Mouse (Mus musculus) midbrain, postnatal 0 days (tissue): ENCODE measurements around the gene Mbnl2. TPM values are rescaled to one million over a fixed set of nuclear protein-coding genes. Genes with fewer than 3 reads are reported as not detected.

ENCODE experiments used
- ATAC-seq: fragments of 200-750 bp; cut with Nextera tagmentation; 2 replicates; pipeline ENCODE4 v1.8.0; 2017; ENCODE audit warnings: moderate number of reproducible peaks, mild to moderate bottlenecking, moderate TSS enrichment, moderate library complexity; ENCODE audit not compliant: low FRiP score
- DNase-seq: peaks from one replicate; pipeline ENCODE4 v3.0.0-alpha.2; 2015; ENCODE audit warnings: low spot score
- H3K27ac ChIP-seq: fragments of 300-500 bp; sonication (generic); 2 replicates; pipeline ENCODE4 v1.5.1; 2014; ENCODE audit warnings: low read depth, mild to moderate bottlenecking, low read length, mixed read lengths
- H3K27me3 ChIP-seq: fragments of 300-500 bp; sonication (generic); 2 replicates; pipeline ENCODE4 v1.6.1; 2014; ENCODE audit warnings: low read length, control low read depth, mixed read lengths; ENCODE audit not compliant: insufficient read depth
- H3K36me3 ChIP-seq: fragments of 300-500 bp; sonication (generic); 2 replicates; pipeline ENCODE4 v1.6.1; 2014; ENCODE audit warnings: low read length, control low read depth, mixed read lengths; ENCODE audit not compliant: insufficient read depth
- H3K4me1 ChIP-seq: fragments of 300-500 bp; sonication (generic); 2 replicates; pipeline ENCODE4 v1.6.1; 2014; ENCODE audit warnings: mild to moderate bottlenecking, control low read depth, antibody characterized with exemption, low read length, mixed read lengths; ENCODE audit not compliant: insufficient read depth
- H3K4me2 ChIP-seq: fragments of 300-500 bp; sonication (generic); 2 replicates; pipeline ENCODE4 v1.6.1; 2014; ENCODE audit warnings: low read depth, mild to moderate bottlenecking, low read length, mixed read lengths; ENCODE audit not compliant: poor library complexity, severe bottlenecking
- H3K4me3 ChIP-seq: fragments of 300-500 bp; sonication (generic); 2 replicates; pipeline ENCODE4 v1.5.1; 2014; ENCODE audit warnings: low read depth, mild to moderate bottlenecking, low read length, moderate library complexity
- H3K9ac ChIP-seq: fragments of 300-500 bp; sonication (generic); replicated peaks from 2 replicates; pipeline ENCODE4 v1.6.1; 2014; ENCODE audit warnings: mild to moderate bottlenecking, low read length, moderate library complexity, mixed read lengths; ENCODE audit not compliant: poor library complexity, severe bottlenecking
- H3K9me3 ChIP-seq: fragments of 300-500 bp; sonication (generic); 2 replicates; pipeline ENCODE4 v1.6.1; 2016; ENCODE audit warnings: low read length, control low read depth
- CTCF ChIP-seq: IDR thresholded peaks from 2 replicates; pipeline ENCODE4 v1.5.1; 2016; ENCODE audit warnings: antibody characterized with exemption, mild to moderate bottlenecking
- WGBS: fragments of 180-500 bp; shearing (Covaris S2); extraction: QIAGEN DNeasy Blood & Tissue Kit; methylation state at CpG from one replicate; pipeline ENCODE4 v1.1.7; 2014; 5-methylcytosine and 5-hydroxymethylcytosine counted together
- polyA plus RNA-seq: library from polyadenylated mRNA; unstranded; fragments of >200 nt; fragmentation: Nextera tagmentation; extraction: Ambion mirVana; gene quantifications from 2 replicates; pipeline ENCODE4 v1.2.1, GENCODE M21; 2015
- total RNA-seq: library from RNA; depleted of rRNA; stranded (reverse); fragments of >200 nt; gene quantifications from 2 replicates; pipeline ENCODE4 v1.2.3, GENCODE M21; 2014

Mbnl2 gene
- total and polyA plus RNA-seq, 2 experiments from 2014 or later: 19.5 to 41.4 TPM

DNA sequence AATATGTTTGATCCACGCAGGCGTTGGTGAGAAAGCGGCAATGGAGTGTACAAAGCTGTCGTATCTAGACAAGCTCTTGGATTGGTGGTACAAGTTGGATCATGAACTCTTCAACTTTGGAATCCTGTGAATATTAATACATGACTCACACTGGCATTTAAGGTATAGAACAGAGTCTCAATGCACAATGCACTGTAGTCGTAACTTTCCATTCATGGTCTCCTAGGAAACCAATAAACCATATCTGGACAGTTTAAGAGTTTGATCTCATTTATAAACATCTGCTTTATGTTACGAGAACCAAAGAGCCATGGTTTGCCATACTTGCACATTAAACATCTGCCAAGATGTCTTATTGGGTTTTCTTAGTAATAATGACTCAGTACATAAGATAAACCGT lies 66.9 kb downstream of the Mbnl2 start:
- WGBS: 85% methylated on average over 7 of the region's 7 CpGs

DNA sequence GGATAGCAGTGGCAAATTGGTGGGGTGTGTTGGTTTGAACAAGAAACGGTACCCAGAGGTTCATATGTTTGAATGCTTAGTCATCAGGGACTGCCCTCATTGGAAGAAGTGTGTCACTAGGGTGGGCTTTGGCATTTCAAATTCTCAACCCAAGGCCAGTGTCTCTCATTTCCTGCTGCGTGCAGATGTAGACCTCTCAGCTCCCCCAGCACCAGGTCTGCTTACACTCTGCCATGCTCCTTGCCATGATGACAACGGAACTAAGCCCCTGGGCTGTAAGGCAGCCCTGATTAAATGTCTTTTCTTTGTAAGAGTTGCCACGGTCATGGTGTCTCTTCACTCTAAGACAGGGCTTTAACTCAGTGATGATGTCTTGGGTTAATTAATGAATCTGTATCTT lies 69.2 kb downstream of the Mbnl2 start:
- H3K27ac ChIP-seq: no peak overlapping the region
- 86% methylated on average over 4 of the region's 4 CpGs for WGBS
- no peak overlapping the region for H3K4me2 ChIP-seq
- H3K9me3 ChIP-seq: no peaks in the 10 kb centered on the region
- H3K4me3 ChIP-seq: no peak overlapping the region
- no peak for TF ChIP-seq CTCF
- DNase-seq (no peak), ATAC-seq (no peak)
- H3K27me3 ChIP-seq: no peaks in the 10 kb centered on the region
- no peaks in the 10 kb centered on the region for H3K4me1 ChIP-seq
- no peak overlapping the region for H3K9ac ChIP-seq
- no peaks in the 10 kb centered on the region for H3K36me3 ChIP-seq

More for the DNA sequence above, 66.9 kb downstream of the Mbnl2 start:
- H3K9me3 ChIP-seq: no peaks in the 10 kb centered on the region
- H3K27ac ChIP-seq: no peak overlapping the region
- H3K4me1 ChIP-seq: 0 out of 2 replicates have a peak, but pooled peaks cover 3% of the 10 kb centered on the region
- H3K36me3 ChIP-seq: no peaks in the 10 kb centered on the region
- no peak overlapping the region for H3K4me3 ChIP-seq
- H3K27me3 ChIP-seq: no peaks in the 10 kb centered on the region
- ATAC-seq (no peak), DNase-seq (no peak)
- no peak overlapping the region for H3K4me2 ChIP-seq
- TF ChIP-seq CTCF: no peak
- H3K9ac ChIP-seq: no peak overlapping the region

DNA sequence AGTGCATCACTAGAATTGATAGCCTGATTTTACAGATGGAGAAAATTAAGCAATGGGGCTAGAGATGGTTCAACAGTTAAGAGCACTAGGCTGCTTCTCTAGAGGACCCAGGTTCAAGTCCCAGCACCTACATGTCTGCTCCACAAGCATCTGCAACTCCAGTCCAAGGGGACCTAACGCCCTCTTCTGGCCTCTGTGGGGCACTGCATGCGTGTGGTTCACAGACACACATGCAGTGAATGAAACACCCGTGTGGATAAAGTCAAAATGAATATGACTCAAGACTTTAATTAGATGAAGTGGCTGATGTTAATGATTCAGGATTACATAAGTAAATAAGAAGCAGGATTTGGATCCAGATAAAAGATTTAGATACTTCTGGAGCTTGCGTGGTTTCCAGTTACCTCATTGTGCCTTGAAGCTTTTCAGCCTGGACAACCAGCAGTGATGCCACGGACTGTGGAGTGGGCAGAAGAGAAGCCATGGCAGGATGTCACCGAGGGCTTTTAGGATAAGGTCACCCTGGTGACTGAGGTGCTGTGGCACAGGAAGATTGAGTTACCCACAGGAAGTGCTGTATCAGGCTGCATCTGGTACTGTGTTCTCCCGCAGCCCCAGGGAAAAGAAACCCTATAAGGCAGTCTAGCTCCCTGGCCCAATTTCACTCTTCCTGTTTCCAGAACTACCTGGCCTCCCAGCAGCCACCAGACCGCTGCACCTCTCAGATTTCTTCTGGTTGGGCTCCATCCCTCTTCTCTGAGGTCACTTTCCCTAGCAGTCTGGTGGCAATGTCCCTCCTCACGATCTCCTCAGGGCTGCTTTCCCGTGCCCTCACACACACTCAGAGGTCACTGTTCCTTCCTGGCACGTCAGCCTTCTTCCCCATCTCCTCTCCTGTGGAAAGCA lies 72.2 kb downstream of the Mbnl2 start:
- Histone ChIP-seq H3K27ac (no peak overlapping the region), H3K4me2 (no peak overlapping the region), H3K36me3 (no peaks in the 10 kb centered on the region), H3K9me3 (no peaks in the 10 kb centered on the region), H3K4me1 (no peaks in the 10 kb centered on the region), H3K9ac (no peak overlapping the region), H3K4me3 (no peak overlapping the region), H3K27me3 (no peaks in the 10 kb centered on the region)
- ATAC-seq: no peak
- TF ChIP-seq CTCF: peak; percentile 24; the same call in 1 of the 2 replicates
- no peak for DNase-seq
- WGBS: 83% methylated on average over 11 of the region's 11 CpGs

DNA sequence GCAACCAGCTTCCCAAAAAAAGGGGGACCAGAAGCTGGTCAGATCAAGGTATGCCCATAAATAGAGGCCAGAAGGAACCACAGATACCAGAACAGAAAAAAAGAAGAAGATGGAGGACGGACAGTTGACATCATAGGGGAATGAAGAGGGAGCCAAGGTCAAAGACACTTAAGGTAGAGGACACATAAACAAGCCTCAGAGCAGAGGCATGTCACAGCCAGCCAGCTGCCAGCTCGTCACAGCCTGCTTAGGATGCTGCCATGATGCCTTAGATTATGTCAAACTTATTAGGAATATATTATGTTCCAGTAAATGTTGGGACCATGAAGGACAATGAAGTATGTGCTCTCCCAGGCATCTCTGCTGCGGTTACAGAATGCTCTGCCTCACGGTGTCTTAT lies 73.9 kb downstream of the Mbnl2 start:
- no peak overlapping the region for H3K27ac ChIP-seq
- no peak for ATAC-seq

GRCm38 (mm10) chr14:120352136-120352843 lies 76.8 kb downstream of the Mbnl2 start:
- no peaks in the 10 kb centered on the region for H3K4me1 ChIP-seq
- no peak overlapping the region for H3K9ac ChIP-seq
- no peak overlapping the region for H3K4me3 ChIP-seq
- DNase-seq: no peak
- no peaks in the 10 kb centered on the region for H3K27me3 ChIP-seq
- H3K4me2 ChIP-seq: no peak overlapping the region
- H3K36me3 ChIP-seq: no peaks in the 10 kb centered on the region
- H3K9me3 ChIP-seq: no peaks in the 10 kb centered on the region
- TF ChIP-seq CTCF: no peak
- no peak overlapping the region for H3K27ac ChIP-seq
- no peak for ATAC-seq
- WGBS: 82% methylated on average over 14 of the region's 14 CpGs

More for the DNA sequence above, 73.9 kb downstream of the Mbnl2 start:
- no peak for DNase-seq
- no peak overlapping the region for H3K9ac ChIP-seq
- H3K4me2 ChIP-seq: no peak overlapping the region
- no peak overlapping the region for H3K4me3 ChIP-seq
- H3K4me1 ChIP-seq: no peaks in the 10 kb centered on the region
- WGBS: 87% methylated on average over 4 of the region's 4 CpGs
- no peaks in the 10 kb centered on the region for H3K27me3 ChIP-seq
- H3K36me3 ChIP-seq: no peaks in the 10 kb centered on the region
- TF ChIP-seq CTCF: no peak
- H3K9me3 ChIP-seq: no peaks in the 10 kb centered on the region

GRCm38 (mm10) chr14:120353211-120353610 lies 77.7 kb downstream of the Mbnl2 start:
- Histone ChIP-seq H3K27ac (no peak overlapping the region), H3K27me3 (no peaks in the 10 kb centered on the region), H3K36me3 (no peaks in the 10 kb centered on the region), H3K4me3 (no peak overlapping the region), H3K4me1 (no peaks in the 10 kb centered on the region), H3K9me3 (no peaks in the 10 kb centered on the region), H3K9ac (no peak overlapping the region), H3K4me2 (no peak overlapping the region)
- ATAC-seq (no peak), DNase-seq (no peak)
- 56% methylated on average over 11 of the region's 11 CpGs for WGBS
- TF ChIP-seq CTCF: no peak
